Mouse (Mus musculus): ENCODE data around the gene Dapp1. TPM values are rescaled to one million over a fixed set of nuclear protein-coding genes. Genes with fewer than 3 reads are reported as not detected.

The Dapp1 gene
- polyA plus RNA-seq, 1 experiment = 48.5 TPM

- H3K4me1 ChIP-seq (ENCODE audit: control insufficient read depth, insufficient read depth, low read length) = peaks cover 3% of the 10 kb centered on the region; the same call in 1 of the 2 replicates
- no peak overlapping the region for H3K4me3 ChIP-seq (ENCODE audit: insufficient read depth, low read length)
- H3K27ac ChIP-seq (ENCODE audit: insufficient read depth, low read depth, low read length) = no peak overlapping the region
- no peak for TF ChIP-seq POLR2A (IDR thresholded peaks at IDR 0.05; ENCODE audit: borderline replicate concordance, low read depth, low read length)
- TF ChIP-seq CTCF (IDR thresholded peaks at IDR 0.05; ENCODE audit: low read depth, low read length) = no peak
Measured at GRCm38 (mm10) chr3:137994196-137994595, 12.9 kb upstream of the Dapp1 start.

DNA sequence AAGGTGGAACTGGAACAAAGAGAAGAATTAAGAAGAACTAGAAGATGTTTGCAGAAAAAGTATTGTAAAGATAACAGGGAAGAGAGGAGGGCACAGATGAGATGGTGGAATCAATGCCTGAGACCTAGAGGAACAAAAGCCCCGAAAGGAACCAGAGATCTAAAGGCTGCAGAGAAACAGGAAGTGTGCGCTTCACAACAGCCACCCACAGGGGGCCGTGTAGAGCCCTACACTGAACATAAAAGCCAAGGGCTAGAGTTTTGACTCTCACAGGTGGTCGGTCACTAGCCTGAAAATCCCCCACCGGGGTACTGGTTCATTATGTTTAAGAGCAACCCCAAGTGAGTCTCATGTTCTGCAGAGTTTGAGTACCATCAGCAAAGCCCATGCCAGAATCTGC lies 11.0 kb upstream of the Dapp1 start:
- H3K27ac ChIP-seq (ENCODE audit: insufficient read depth, low read depth, low read length) = no peak overlapping the region
- TF ChIP-seq CTCF (IDR thresholded peaks at IDR 0.05; ENCODE audit: low read depth, low read length) = peak; percentile 62
- no peak for TF ChIP-seq POLR2A (IDR thresholded peaks at IDR 0.05; ENCODE audit: borderline replicate concordance, low read depth, low read length)
- no peak overlapping the region for H3K4me3 ChIP-seq (ENCODE audit: insufficient read depth, low read length)
- H3K4me1 ChIP-seq (ENCODE audit: control insufficient read depth, insufficient read depth, low read length) = no peaks in the 10 kb centered on the region

DNA sequence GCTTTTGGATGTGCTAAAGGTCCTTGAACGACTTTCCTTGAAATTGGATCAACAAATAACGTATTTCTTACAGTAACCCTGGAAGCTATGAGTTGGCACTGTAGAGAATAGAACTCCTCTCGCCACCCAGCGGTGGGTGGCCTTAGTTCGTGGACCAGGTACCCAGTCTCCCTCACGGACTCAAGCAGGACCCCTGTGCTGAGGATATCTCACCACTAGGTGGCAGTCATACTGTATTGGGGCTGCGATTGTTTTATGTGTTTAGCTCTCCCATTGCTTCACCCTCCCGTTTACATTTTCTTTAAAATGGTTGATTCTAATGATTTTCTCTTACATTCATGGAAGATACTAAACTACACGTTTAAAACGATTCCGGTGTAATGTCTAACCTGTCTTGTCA lies 9.8 kb upstream of the Dapp1 start:
- Histone ChIP-seq H3K4me3 (ENCODE audit: insufficient read depth, low read length) (no peak overlapping the region), H3K4me1 (ENCODE audit: control insufficient read depth, insufficient read depth, low read length) (no peaks in the 10 kb centered on the region), H3K27ac (ENCODE audit: insufficient read depth, low read depth, low read length) (no peak overlapping the region)
- TF ChIP-seq POLR2A (IDR thresholded peaks at IDR 0.05; ENCODE audit: borderline replicate concordance, low read depth, low read length) (no peak), CTCF (IDR thresholded peaks at IDR 0.05; ENCODE audit: low read depth, low read length) (peak; percentile 76)

DNA sequence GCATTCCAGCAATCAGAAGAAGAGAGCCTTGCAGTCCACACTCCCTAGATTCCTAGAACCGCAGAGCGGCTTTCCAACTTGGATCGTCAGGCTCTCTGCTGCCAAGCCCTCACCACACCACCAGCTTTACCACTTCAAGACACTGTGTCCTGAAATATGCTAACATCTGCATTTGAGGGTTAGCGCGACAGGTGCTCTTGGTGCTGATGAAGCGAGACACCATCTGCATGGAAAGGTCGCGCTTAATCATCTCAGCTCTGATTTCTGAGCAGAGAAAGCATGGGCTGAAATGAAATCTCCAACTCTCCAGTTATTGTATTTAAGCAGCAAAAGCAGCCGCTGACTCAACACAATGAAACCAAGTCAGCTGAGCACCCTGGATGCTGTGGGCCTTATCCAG lies 8.1 kb upstream of the Dapp1 start:
- H3K27ac ChIP-seq (ENCODE audit: insufficient read depth, low read depth, low read length) = no peak overlapping the region
- H3K4me1 ChIP-seq (ENCODE audit: control insufficient read depth, insufficient read depth, low read length) = no peaks in the 10 kb centered on the region
- TF ChIP-seq CTCF (IDR thresholded peaks at IDR 0.05; ENCODE audit: low read depth, low read length) (no peak), POLR2A (IDR thresholded peaks at IDR 0.05; ENCODE audit: borderline replicate concordance, low read depth, low read length) (no peak)
- no peak overlapping the region for H3K4me3 ChIP-seq (ENCODE audit: insufficient read depth, low read length)

- 0 out of 2 replicates have a peak, but pooled peaks have one; percentile 17 for TF ChIP-seq CTCF (IDR thresholded peaks at IDR 0.05; ENCODE audit: low read depth, low read length)
- TF ChIP-seq POLR2A (IDR thresholded peaks at IDR 0.05; ENCODE audit: borderline replicate concordance, low read depth, low read length) = no peak; the same call in 1 of the 2 replicates
- Histone ChIP-seq H3K4me1 (ENCODE audit: control insufficient read depth, insufficient read depth, low read length) (peaks cover 21% of the 10 kb centered on the region), H3K27ac (ENCODE audit: insufficient read depth, low read depth, low read length) (peak overlapping the region; percentile 72), H3K4me3 (ENCODE audit: insufficient read depth, low read length) (peak overlapping the region; percentile 86)
Measured at GRCm38 (mm10) chr3:137980435-137981381, 637 bp downstream of the Dapp1 start.

DNA sequence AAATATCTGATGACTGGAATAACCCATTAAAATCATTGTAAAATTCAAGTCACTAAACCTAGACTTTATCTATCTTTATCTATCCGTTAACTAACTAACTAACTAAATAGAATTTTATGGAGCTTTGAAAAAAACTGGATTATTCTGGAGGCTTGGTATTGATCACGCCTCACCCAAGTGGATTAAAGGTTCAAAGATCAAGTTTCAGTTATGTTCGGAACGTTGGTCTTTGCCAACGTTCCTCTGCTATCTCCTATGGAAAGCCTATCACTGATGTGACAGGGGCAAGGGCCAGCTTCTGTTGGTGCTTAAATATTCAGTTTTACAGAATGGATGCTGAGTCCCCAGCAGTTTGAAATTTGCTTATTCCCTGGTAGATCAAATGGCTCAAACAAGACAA lies 3.1 kb downstream of the Dapp1 start:
- peaks cover 26% of the 10 kb centered on the region for H3K4me1 ChIP-seq (ENCODE audit: control insufficient read depth, insufficient read depth, low read length)
- no peak overlapping the region for H3K4me3 ChIP-seq (ENCODE audit: insufficient read depth, low read length)
- no peak for TF ChIP-seq CTCF (IDR thresholded peaks at IDR 0.05; ENCODE audit: low read depth, low read length)
- no peak for TF ChIP-seq POLR2A (IDR thresholded peaks at IDR 0.05; ENCODE audit: borderline replicate concordance, low read depth, low read length)
- no peak overlapping the region for H3K27ac ChIP-seq (ENCODE audit: insufficient read depth, low read depth, low read length)

- peaks cover 26% of the 10 kb centered on the region for H3K4me1 ChIP-seq (ENCODE audit: control insufficient read depth, insufficient read depth, low read length)
- no peak for TF ChIP-seq CTCF (IDR thresholded peaks at IDR 0.05; ENCODE audit: low read depth, low read length)
- TF ChIP-seq POLR2A (IDR thresholded peaks at IDR 0.05; ENCODE audit: borderline replicate concordance, low read depth, low read length) = no peak
- H3K27ac ChIP-seq (ENCODE audit: insufficient read depth, low read depth, low read length) = no peak overlapping the region
- no peak overlapping the region for H3K4me3 ChIP-seq (ENCODE audit: insufficient read depth, low read length)
Measured at GRCm38 (mm10) chr3:137977629-137978041, 3.7 kb downstream of the Dapp1 start.

- Histone ChIP-seq H3K27ac (ENCODE audit: insufficient read depth, low read depth, low read length) (no peak overlapping the region), H3K4me3 (ENCODE audit: insufficient read depth, low read length) (no peak overlapping the region), H3K4me1 (ENCODE audit: control insufficient read depth, insufficient read depth, low read length) (peaks cover 26% of the 10 kb centered on the region)
- no peak for TF ChIP-seq POLR2A (IDR thresholded peaks at IDR 0.05; ENCODE audit: borderline replicate concordance, low read depth, low read length)
- no peak for TF ChIP-seq CTCF (IDR thresholded peaks at IDR 0.05; ENCODE audit: low read depth, low read length)
Measured at GRCm38 (mm10) chr3:137976943-137977628, 4.3 kb downstream of the Dapp1 start.

DNA sequence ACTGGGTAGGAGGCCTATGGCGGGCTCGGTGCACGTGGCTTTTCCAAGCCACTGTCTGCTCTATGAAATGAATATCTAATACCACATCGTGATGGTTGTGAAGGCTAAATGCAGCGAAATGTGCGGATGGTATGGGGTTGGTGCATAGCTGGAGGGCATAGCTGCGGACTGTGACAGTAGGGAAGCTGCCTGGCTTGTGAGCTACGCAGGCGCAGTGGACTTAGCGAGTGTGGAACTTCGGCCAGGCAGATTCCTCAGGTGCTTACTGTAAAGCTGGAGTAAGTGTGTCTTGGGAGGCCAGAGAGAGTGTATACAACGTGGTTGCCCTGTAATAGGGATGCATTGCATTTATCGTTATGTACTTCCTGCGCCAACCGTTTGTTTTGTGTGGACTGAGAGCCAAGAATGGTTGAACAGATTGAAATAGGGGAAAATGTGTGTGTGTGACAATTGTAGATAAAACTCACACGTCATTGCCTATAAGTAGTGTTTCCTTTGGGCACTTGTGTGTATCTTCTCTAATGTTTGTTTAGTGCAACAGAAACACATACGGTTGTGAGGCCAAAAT lies 5.4 kb downstream of the Dapp1 start:
- Histone ChIP-seq H3K27ac (ENCODE audit: insufficient read depth, low read depth, low read length) (no peak overlapping the region), H3K4me1 (ENCODE audit: control insufficient read depth, insufficient read depth, low read length) (peaks cover 22% of the 10 kb centered on the region), H3K4me3 (ENCODE audit: insufficient read depth, low read length) (no peak overlapping the region)
- TF ChIP-seq POLR2A (IDR thresholded peaks at IDR 0.05; ENCODE audit: borderline replicate concordance, low read depth, low read length) = no peak
- TF ChIP-seq CTCF (IDR thresholded peaks at IDR 0.05; ENCODE audit: low read depth, low read length) = no peak

Data from bone marrow macrophage, adult 2 months (primary cell).